Mouse (Mus musculus) layer of hippocampus, postnatal 14 days (tissue): ENCODE measurements at regions not wholly inside any gene's neighbourhood (a gene's known extent, or its start where the extent isn't known, plus 50 kb on each side); places are given as distances from the start of the nearest gene placed in this dataset.

Experiments
- DNase-seq, 2 experiments: peaks; one replicate each; pipeline ENCODE4 v3.0.0; 2021 to 2022; ENCODE audit warnings: low spot score in 2 of 2, mixed read lengths in 1 of 2

DNA sequence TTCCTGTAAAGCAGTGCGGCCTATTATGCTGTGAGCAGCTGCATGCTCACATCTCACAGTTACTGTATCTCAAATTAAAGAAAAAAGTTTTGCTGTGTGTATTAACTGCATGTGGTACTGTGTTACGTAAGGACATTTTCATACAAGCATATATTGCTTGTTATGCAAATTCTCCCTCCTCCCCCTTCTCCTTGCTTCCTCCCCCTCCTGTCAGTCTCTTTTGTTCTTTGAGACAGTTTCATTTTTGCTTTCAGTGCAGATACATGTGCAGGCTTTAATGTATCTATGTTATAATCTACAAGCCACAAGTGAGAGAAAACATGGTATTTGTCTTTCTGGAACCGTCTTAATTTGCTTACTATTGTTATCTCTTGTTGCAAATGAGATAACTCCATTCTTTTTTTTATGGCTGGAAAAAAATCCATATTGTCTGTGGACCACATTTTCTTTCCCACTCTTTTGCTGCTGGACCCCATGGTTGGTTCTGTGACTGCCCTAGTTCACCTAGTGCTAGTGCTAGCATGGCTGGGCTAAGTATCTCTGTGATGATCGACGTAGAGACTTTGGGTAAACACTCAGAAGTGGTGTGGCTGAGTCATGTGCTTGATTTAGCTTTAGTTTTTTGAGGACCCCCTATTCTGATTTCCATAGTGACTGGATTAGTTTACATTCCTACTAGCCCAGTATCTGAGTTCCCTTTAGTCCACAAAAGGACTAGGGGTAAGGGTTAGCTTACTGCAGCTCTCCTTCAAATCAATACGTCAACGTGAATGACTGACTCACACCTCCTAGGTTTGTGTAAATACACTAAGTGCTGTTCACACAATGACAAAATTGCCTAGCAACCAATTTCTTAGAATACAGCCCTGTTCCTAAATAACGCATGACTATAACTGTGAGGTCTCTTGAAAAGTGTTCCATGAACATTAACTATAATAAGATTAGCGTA lies 158.1 kb downstream of the Icos start:
- DNase-seq: no peak

DNA sequence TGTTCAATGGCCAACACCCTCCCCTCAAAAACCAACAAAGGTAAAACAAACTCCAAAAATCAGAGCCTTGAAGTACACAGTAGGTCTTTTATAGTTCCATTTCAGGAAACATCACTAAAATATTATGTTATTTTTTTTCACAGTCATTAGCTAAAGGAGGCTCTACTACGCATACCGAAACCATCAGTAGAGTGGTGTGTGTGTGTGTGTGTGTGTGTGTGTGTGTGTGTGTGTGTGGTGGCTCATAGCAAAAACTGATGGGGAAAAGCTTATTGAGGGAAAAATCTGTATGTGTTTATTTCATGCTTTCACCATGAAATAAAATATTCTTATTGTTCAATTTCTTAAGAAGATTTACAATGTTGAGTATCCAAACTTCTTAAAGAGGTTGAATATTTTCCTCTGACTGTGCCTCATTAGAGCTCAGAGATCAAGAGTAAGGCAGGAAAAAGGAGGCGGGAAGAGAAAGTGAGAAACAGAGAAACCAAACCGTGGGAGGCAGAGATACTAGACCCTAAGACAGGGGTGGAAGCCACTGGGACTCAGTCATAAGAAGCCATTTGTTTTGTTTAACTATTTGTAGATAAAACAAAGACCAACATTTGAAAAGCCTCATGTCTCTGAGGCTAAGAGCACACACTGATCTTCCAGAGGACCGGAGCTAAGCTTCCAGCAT lies 159.6 kb downstream of the Icos start:
- DNase-seq: no peak

DNA sequence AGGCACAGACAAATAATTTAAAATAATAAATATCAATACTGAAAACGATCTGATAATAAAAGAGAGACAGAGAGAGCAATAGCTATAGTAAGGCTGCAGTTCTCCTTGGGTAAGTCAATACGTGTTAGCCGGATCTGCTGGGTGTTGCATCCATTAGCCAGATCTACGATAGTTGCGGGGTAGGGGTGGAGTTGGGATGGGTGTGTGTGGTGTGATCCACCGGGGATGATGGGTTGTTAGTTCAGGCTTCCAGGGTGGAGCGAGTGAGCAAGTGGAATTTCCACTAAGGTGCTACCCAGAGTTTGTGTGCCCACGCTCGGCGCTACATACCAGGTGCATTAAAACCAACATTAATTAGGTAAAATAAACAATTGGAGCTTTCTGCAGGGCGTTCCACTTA lies 160.2 kb downstream of the Icos start:
- no peak for DNase-seq

DNA sequence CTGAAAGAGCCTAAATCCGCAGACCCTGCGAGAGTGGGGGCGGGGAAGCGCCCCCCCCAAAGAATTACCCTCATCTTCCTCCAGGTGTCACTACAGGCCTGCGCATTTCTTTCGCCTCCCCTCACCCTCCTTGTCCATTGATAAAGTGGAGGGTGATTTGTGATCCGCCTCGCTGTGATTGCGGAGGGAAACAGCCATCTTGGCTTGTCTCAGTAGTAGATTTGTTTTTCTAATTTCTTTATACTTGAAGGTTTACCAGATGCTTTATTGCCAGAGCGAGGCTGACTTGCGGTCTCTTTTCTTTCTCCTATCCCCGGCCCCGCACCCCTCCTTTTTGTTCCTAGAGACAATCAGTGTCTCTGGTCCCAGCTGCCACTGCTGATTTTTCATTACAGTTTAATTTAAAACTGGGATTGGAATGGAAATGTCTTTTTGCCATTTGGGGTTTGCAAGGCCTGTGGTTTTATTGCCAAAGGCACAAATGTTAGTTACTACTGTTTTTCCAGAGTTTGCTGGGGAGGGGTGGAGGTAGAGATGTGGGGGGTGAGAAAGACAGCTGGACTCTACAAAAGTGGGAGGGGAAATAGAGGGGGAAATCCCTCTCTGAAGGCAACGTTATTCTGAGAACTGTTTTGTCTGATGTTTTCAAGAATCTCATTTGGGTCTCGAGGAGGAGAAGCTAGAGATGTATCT lies 161.7 kb downstream of the Icos start:
- DNase-seq: peak; percentile 67 to 70

DNA sequence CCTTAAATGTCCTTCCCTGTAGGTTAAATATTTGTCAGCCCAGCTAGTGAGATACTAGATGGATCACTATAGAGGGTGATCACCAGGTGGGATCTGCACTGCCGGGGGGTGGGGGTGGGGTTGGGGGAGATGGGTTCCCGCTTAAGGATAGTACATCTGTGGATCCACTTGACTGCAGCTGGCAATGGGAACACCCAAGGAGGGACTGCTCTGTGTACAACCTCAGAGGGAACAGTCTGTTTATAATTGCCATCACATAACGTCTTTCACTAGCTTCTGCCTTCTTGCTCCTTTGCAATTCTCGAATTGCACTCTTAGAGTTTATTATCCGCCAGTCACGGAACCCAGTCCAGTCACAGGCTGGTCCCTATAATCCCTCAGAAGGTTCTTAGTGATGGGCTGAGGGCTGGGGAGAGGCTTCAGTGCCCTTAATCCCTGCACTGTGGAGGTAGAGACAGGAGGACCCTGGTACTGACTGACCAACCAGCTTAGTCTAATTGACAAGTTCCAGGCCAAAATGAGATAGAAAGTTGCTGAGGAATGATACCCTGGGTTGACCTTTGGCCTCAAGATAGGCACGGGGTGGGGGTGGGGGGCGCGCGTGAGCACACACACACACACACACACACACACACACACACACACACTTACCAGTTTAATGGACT lies 162.4 kb downstream of the Icos start:
- DNase-seq: no peak

DNA sequence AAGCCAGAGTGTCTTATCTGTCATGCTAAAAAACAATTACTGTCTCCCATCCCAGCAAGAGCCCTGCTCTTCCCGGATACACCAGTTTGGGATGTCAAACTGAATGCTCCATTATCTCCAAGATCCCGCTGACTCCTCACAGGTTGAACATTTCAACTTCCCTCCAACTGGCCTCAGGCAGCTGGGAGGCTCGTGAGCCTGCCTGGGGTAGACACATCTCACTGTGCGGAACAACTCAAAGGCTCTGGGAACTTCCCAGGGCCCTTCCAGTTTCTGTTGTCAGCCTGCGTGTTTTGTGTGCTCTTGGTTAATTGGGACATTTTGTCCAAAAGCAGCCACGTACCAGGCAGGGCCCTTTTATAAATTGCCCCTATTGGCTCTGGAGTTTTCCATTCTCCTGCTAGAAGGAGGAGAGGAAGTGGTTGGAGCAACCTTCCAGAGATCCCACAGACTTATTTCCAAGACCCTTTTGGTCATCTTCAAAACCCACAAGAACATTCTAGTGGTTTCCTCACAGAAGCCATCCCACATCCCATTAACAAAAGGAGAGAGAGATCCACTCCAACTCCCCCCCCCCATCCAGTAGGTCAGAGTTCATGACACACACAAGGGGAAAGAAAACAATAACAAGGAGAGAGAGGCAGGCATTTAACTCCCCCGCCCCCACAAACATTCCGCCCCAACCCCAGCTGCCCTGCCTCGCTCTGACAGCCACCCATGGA lies 163.3 kb downstream of the Icos start:
- DNase-seq: no peak

DNA sequence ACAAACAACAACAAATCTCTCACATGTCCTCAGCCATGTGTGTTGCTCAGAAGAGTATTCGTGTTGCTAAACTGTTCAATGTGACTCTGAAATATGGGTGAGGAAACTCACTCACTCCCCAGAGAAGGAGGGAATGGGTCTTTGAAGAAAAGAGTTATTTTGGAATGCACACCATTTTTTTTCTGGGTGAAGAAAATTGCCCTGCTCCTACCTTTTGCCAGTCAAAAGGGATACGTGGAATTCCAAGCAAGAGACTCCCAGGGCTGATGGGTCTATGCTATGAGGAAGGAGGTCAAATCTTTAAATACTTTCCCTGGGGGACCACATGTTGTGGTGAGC lies 163.8 kb downstream of the Icos start:
- DNase-seq: no peak

DNA sequence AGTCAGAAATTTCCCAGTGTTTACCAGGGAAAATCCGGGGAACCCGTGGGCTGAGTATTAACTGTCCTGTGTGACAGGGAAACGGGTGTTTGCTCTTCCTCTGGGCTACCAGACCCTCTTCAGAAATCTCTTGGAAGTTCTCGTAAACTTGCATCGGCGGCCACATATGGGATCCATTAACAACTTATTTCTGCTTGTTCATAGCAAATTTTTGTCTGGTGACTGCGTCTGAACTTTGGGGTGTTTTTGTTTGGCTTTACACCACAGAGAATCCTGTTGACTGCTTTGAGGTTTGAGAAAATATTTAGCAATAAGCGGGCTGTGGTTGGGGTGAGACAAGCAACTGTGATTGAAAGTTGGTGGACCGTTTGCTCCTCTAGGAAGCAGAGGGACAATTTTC lies 164.2 kb downstream of the Icos start:
- DNase-seq: no peak

DNA sequence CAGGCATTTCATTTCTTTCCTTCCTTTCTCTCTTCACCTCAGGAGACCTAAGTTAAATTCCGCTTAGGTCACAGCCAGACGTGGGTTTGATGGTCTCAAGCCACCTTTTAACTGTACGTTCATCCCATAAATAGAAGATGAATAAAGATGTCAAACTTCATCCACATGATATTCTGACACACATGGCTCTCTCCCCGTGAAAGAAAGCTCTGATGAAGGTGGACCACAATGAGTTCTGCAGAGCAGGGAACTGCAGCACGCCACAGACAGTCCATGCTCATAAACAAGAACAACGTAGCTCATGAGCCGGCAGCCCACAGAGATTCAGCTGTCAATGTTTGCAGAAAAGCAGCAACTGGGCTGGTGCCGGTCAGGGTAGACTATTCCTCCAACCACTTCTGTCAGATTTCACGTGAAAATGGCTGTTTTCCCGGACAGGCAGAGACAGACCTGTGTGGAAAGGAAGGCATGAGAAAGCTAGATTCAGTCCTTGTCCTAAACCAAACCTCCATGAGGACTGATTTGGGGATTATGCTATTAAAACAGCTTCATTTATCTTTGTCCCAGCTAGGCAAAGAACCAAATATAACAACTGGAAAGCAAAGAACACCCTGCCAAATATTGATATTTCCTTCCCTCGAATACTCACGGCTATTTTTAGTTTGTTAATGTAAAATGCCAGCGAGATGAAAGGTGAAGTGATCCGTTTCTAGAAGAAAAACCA lies 165.5 kb downstream of the Icos start:
- DNase-seq: no peak

DNA sequence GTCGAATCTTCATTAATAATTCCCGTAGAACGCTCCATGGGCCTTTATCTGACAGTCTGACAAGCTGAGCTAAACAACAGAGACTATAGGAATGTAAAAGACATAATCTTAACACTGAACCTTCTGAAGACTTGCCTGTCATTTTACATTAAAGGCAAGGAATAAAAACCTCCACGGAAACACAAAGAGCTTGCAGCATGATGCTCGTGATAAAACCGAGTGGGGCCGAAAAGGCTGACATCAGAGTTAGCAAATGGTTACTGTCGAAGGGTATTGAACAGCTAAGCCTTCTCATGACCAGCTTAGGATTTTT lies 166.0 kb downstream of the Icos start:
- DNase-seq: no peak

DNA sequence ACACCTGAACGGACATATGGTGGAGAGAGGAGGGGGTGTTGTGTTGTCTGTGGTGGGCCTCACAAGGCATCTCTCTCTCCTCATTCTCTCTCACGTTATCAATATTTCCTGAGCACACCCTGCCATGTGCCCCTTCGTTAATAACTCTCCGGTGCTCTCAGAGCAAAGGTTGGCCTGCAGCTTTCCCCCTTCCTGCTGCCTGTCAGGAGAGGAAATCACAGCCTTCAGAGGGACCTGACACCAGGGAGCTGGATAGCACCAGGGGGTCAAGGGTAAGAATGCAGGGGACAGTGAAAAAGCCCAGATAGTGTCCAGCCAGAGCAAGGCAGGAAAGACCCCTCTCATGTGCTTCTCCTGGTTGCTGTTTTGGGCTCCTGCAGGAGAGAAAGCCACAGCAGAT lies 167.3 kb downstream of the Icos start:
- DNase-seq: no peak

DNA sequence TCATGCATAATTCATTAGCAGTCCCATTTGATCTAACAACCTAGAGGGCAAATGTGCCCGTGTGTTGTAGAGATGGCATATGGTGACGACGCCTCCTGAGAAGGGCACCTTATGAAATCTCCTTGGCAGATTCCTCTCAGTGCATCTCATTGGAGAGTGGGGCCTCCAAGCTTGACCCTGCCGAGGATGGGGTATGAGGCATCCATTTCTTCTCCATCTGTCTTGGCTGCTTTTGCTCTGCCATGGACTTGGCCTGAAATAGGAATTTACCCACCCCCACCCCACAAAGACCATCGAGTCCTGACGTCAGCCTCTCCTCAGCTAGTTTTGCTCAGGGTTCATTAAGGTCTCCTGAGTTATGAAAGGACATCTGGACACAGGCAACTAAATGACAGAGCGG lies 167.8 kb downstream of the Icos start:
- DNase-seq: no peak

DNA sequence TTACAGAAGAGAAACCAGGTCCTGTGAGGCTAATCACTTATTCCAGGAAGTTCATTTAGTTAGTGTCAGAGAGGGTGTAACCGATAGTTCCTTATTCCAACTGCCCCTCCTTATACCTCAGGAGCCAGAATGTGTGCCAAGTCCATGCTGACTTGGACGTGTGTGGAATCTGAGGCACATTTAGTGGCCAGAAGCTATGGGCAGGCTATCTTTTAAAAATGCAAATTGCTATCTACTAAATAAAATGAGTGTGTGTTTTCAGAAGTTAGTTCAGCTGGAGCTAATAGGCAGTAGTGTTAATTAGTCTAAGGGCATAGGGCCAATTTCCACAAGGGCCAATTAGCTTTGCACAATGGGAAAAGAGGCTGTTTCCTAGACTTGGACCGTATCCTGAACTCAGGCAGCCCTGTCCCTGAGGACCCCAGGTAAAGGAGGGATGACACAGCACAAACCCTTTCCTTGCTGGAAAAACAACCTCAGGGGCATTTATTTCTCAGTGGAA lies 168.5 kb downstream of the Icos start:
- DNase-seq: peak in 1 of 2 experiments; percentile 62

DNA sequence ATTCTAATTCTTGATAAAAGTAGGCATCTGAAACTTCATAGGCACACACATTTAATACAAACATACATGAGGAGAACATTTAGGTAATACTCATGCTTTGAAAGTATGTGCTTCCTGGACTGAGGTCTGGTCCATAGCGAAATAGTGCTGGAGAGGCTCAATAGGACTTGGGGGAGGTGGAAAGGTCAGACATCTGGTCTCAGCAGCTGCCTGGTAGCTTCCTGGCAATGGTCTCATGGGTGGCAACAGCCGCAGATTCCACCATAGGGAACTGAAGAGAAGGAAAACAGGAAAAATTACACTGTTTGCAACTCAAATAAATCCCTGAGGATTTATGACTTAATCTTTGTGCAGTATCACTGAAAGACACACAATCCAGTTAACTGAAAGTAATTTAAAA lies 174.0 kb downstream of the Icos start:
- no peak for DNase-seq

DNA sequence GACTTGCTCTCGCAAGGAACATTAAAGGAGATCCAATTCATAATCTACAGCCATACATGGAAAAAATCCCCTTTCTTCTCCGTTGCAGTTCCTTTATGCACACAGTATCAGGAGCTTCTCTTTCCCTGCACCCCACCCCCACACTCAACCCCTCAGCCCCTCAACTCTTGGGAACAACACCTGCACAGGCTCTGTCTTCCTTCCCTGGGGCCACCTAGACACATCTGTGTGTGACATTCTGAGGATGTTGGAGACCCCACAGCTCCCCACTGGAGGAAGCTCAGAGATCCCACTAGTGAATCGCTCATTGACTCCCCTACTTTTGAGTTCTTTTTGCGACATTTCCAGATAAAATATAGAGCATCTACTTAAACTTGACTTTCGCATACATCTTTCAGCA lies 174.4 kb downstream of the Icos start:
- DNase-seq: no peak

DNA sequence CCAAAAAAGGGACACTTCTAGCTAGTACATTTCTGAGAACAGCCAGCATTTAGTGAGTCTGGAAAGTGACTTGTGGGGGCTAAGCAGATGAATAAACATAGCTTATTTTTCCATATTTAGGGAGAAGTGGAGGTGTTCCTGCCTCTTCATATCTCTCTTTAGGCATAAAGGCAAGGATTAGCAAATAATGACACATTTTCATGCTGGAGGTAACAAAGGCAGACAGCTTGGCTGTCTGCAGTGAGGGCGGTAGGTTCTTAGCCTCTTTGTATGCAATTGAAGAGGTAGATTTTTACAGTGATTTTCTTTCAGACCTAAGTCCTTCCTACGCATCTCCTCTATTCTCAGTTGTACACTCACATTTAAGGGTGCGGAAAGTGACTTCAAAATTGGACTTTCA lies 176.5 kb downstream of the Icos start:
- no peak for DNase-seq

DNA sequence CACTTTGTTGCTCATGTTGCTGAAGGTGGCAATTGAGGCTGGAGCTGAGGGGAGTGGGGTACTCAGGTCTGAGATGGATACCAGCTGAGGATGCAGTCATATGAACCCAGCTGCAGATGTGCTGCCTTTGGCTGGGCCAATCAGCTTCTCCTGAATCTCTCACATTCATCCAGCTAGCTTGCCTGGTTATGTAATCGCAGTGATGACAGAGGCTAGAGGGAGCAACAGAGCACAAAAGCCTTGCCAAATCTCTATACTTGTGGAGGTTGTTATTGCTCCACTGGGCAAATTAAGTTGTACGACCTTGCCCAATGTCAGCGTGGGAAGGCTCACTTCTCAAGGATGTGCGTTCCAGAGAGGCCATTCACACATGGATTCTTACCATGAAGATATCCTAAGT lies 179.5 kb downstream of the Icos start:
- no peak for DNase-seq

DNA sequence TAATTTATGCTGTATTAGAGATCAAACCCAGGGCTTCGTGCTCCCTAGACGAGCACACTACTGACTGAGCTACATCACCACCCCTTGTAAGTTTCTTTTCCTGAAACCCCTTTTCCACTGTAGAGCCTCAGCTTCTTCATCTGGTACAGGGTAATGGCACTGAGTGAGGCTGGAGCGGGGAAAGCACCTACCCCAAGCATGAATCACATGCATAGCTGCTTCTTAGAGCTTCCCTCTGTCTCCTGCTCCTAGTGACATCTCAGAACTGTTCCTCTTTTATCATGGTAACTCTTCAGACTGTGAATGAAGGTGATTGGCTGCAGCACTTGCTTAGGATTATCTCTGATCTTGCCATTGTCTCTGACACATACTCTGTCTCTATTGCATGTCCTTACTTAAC lies 182.8 kb downstream of the Icos start:
- no peak for DNase-seq

DNA sequence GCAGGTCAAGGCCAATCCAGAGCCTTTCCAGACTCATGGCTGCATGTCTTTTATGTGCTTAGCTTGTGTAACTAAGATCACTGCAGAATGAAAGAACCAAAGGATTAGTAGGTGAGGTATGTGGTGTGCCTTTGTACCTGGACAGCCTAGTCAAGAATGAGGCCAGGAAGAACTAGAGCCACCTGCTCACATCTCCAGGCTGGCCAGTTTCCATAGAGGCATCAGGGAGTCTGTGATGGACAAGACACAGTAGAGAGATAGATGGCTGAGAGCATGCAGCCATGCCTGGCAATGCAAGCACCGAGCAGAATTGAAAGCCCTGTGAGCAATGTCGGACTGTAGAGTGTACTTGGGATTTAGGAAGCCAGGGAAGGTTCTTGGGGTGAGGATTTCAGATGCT lies 186.5 kb downstream of the Icos start:
- no peak for DNase-seq

DNA sequence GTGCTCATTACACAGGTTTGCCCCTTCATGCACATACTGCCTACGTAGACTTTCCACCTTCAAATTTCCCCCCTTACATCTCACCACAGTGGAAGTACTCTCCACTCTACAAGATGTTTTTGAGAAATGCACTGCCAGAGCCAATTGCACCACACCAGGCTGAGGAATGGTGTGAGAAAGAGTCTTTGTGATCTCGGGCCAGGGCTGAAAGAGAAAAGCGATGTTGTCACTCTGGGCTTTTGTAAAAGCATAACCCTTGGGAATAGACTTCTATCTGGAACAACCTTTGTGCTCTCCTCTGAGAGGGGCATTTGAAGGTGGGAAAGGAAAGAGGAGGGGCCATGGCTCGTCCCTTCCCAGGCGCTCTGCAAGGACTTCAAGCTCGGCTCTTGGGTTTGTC lies 194.2 kb downstream of the Icos start:
- DNase-seq: no peak
